Mouse (Mus musculus): ENCODE results near the gene Prpsap1.

GRCm38 (mm10) chr11:116426852-116427575 lies 67.0 kb downstream of the Prpsap1 start:
- TF ChIP-seq POLR2A (IDR thresholded peaks at IDR 0.05; ENCODE audit: insufficient read length, low read depth) = no peak
- no peak for TF ChIP-seq USF1 (IDR thresholded peaks at IDR 0.05; ENCODE audit: low read depth)
- no peak for TF ChIP-seq MYOG (IDR thresholded peaks at IDR 0.05; ENCODE audit: control insufficient read depth in 1 of 3, insufficient read depth in 1 of 3, insufficient read length in 2 of 3, low read depth in 2 of 3)
- no peak for TF ChIP-seq E2F4 (IDR thresholded peaks at IDR 0.05; ENCODE audit: insufficient read depth)
- TF ChIP-seq POLR2AphosphoS2 (IDR thresholded peaks at IDR 0.05; ENCODE audit: insufficient read length, low read depth) = no peak
